Mouse (Mus musculus): ENCODE measurements at regions not wholly inside any gene's neighbourhood (a gene's known extent, or its start where the extent isn't known, plus 50 kb on each side); places are given as distances from the start of the nearest gene placed in this dataset.

GRCm38 (mm10) chr5:102417642-102418041 lies 63.5 kb upstream of the Arhgap24 start:
- WGBS, result 87% methylated on average over 5 of the region's 5 CpGs

DNA sequence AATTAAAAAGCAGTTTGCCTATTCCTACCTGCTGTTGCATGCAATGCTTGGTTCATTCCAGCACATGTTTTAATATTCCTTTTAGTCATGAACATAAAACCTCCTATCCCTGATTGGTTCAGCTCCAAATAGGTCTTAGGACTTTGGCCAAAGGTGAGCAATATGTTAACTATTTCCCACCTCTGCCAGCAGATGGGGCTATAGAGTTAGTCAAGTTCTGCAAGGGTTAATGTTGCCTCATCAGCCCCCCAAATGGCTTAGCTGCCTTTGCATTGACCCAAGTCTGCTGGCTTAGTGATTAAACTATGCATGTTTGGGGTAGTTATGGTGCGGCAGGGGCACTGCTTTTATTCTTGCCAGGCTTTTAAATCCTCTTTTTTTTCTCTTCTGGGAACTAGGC lies 62.1 kb upstream of the Arhgap24 start:
- Histone ChIP-seq H3K4me1 (no peaks in the 10 kb centered on the region), H3K27me3 (ENCODE audit: poor library complexity, severe bottlenecking) (no peaks in the 10 kb centered on the region), H3K4me3 (no peak overlapping the region), H3K9me3 (no peaks in the 10 kb centered on the region), H3K27ac (no peak overlapping the region), H3K36me3 (replicated peaks) (no peaks in the 10 kb centered on the region)
- DNase-seq (ENCODE audit: extremely low spot score, low spot score), result no peak
- WGBS, result 41% methylated on average over 1 of the region's 1 CpGs

More at GRCm38 (mm10) chr5:102417642-102418041, 63.5 kb upstream of the Arhgap24 start:
- Histone ChIP-seq H3K27me3 (ENCODE audit: poor library complexity, severe bottlenecking) (no peaks in the 10 kb centered on the region), H3K36me3 (replicated peaks) (no peaks in the 10 kb centered on the region), H3K4me1 (no peaks in the 10 kb centered on the region), H3K27ac (no peak overlapping the region), H3K4me3 (no peak overlapping the region), H3K9me3 (no peaks in the 10 kb centered on the region)
- DNase-seq (ENCODE audit: extremely low spot score, low spot score), result no peak

DNA sequence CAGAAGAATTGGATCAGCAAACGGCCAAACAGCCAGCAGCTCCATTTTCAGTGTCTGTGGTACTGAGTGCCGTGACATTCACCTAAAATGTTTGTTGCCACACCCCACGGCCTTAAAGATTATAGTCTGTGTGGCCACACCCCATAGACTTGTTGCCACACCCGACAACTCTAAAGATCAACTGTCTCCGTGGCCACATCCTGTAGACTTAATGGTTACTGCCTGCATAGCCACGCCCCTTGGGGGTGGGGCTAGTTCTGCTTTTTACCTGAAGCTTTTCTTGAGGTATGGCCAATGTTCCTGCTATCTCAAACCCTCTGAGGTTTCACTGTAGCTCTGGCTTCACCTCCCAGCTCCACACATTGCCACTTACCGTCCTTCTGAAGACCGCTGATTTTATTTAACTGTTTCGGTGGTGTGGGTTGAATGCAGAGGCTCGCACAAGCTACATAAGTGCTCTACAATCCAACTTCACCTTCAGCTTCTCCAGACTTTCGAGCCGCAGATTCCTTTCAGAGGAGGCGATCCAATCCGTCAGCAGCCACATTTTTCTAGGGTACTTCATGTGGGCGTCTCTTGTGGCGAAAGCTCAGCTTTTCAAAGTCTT lies 56.5 kb upstream of the Arhgap24 start:
- Histone ChIP-seq H3K4me1 (no peaks in the 10 kb centered on the region), H3K27ac (no peak overlapping the region), H3K36me3 (replicated peaks) (no peaks in the 10 kb centered on the region), H3K4me3 (no peak overlapping the region), H3K27me3 (ENCODE audit: poor library complexity, severe bottlenecking) (no peaks in the 10 kb centered on the region), H3K9me3 (no peaks in the 10 kb centered on the region)
- WGBS, result 90% methylated on average over 16 of the region's 16 CpGs
- no peak for DNase-seq (ENCODE audit: extremely low spot score, low spot score)

GRCm38 (mm10) chr5:102428310-102428709 lies 52.9 kb upstream of the Arhgap24 start:
- Histone ChIP-seq H3K36me3 (replicated peaks) (no peaks in the 10 kb centered on the region), H3K4me1 (no peaks in the 10 kb centered on the region), H3K4me3 (no peak overlapping the region), H3K27me3 (ENCODE audit: poor library complexity, severe bottlenecking) (no peaks in the 10 kb centered on the region), H3K9me3 (no peaks in the 10 kb centered on the region), H3K27ac (no peak overlapping the region)
- DNase-seq (ENCODE audit: extremely low spot score, low spot score), result no peak
- 84% methylated on average over 3 of the region's 3 CpGs for WGBS

Measured in forebrain, embryonic 10.5 days (tissue).